Mouse (Mus musculus) liver, embryonic 11.5 days (tissue): ENCODE data around the gene Ldlr. TPM values are rescaled to one million over a fixed set of nuclear protein-coding genes. Genes with fewer than 3 reads are reported as not detected.
"Not testable (repeated sequence)": the region's sequence is repeated elsewhere in the genome, so short reads cannot be mapped to it uniquely, and the experiment has no call there.

Experiments used
- ATAC-seq: fragments of 200-750 bp; cut with Nextera tagmentation; replicated peaks from 2 replicates; pipeline ENCODE4 v1.8.0; 2017; ENCODE audit warnings: moderate number of reproducible peaks, mild to moderate bottlenecking, moderate TSS enrichment, moderate library complexity; ENCODE audit not compliant: low FRiP score
- DNase-seq: peaks from one replicate; pipeline ENCODE4 v3.0.0-alpha.2; 2017; ENCODE audit warnings: low spot score
- H3K27ac ChIP-seq: fragments of 300-500 bp; sonication (generic); 2 replicates; pipeline ENCODE4 v1.5.1; 2014; ENCODE audit warnings: mild to moderate bottlenecking, low read depth, low read length, control low read depth
- H3K27me3 ChIP-seq: fragments of 300-500 bp; sonication (generic); replicated peaks from 2 replicates; pipeline ENCODE4 v1.6.1; 2014; ENCODE audit warnings: low read length, mixed read lengths; ENCODE audit not compliant: control insufficient read depth, insufficient read depth
- H3K36me3 ChIP-seq: fragments of 300-500 bp; sonication (generic); 2 replicates; pipeline ENCODE4 v1.6.1; 2014; ENCODE audit warnings: mild to moderate bottlenecking, low read length, moderate library complexity, mixed read lengths; ENCODE audit not compliant: control insufficient read depth, insufficient read depth
- H3K4me1 ChIP-seq: fragments of 300-500 bp; sonication (generic); replicated peaks from 2 replicates; pipeline ENCODE4 v1.6.1; 2014; ENCODE audit warnings: low read length, mixed read lengths; ENCODE audit not compliant: control insufficient read depth, insufficient read depth
- H3K4me2 ChIP-seq: fragments of 300-500 bp; sonication (generic); 2 replicates; pipeline ENCODE4 v1.6.1; 2014; ENCODE audit warnings: mild to moderate bottlenecking, control low read depth, moderate library complexity
- H3K4me3 ChIP-seq: fragments of 300-500 bp; sonication (generic); 2 replicates; pipeline ENCODE4 v1.5.1; 2014; ENCODE audit warnings: low read depth, low read length, control low read depth
- H3K9ac ChIP-seq: fragments of 300-500 bp; sonication (generic); 2 replicates; pipeline ENCODE4 v1.6.1; 2014; ENCODE audit warnings: low read depth, low read length, control low read depth
- H3K9me3 ChIP-seq: fragments of 300-500 bp; sonication (generic); 2 replicates; pipeline ENCODE4 v1.6.1; 2016; ENCODE audit warnings: low read length, inconsistent platforms, mixed read lengths; ENCODE audit not compliant: control insufficient read depth
- WGBS: fragments of 180-500 bp; shearing (Covaris S2); extraction: QIAGEN DNeasy Blood & Tissue Kit; methylation state at CpG from one replicate; pipeline ENCODE4 v1.1.7; 2014; 5-methylcytosine and 5-hydroxymethylcytosine counted together
- polyA plus RNA-seq: library from polyadenylated mRNA; unstranded; fragments of >200 nt; fragmentation: Nextera tagmentation; extraction: Ambion mirVana; gene quantifications from 2 replicates; pipeline ENCODE4 v1.2.1, GENCODE M21; 2014

Gene Ldlr
- polyA plus RNA-seq, 1 experiment from 2014 or later: 18.8 TPM

GRCm38 (mm10) chr9:21768511-21769411 is 45.5 kb downstream of the Ldlr start:
- Histone ChIP-seq H3K36me3 (peaks cover 12% of the 10 kb centered on the region), H3K9ac (no peak overlapping the region), H3K27ac (no peak overlapping the region), H3K27me3 (no peaks in the 10 kb centered on the region), H3K9me3 (no peaks in the 10 kb centered on the region), H3K4me2 (no peak overlapping the region), H3K4me1 (no peaks in the 10 kb centered on the region), H3K4me3 (no peak overlapping the region)
- DNase-seq (no peak), ATAC-seq (no peak)
- WGBS: 69% methylated on average over 13 of the region's 13 CpGs

- no peaks in the 10 kb centered on the region for H3K9me3 ChIP-seq
- H3K4me3 ChIP-seq: no peak overlapping the region
- ATAC-seq: 0 out of 2 replicates have a peak, but pooled peaks have one; percentile 29
- H3K27me3 ChIP-seq: no peaks in the 10 kb centered on the region
- no peaks in the 10 kb centered on the region for H3K4me1 ChIP-seq
- no peak overlapping the region for H3K27ac ChIP-seq
- WGBS: 84% methylated on average over 26 of the region's 26 CpGs
- H3K36me3 ChIP-seq: peaks cover 20% of the 10 kb centered on the region
- DNase-seq: no peak
- H3K4me2 ChIP-seq: no peak overlapping the region
- no peak overlapping the region for H3K9ac ChIP-seq
These were observed 46.4 kb downstream of the Ldlr start for GRCm38 (mm10) chr9:21769558-21770183.

- H3K9me3 ChIP-seq, ATAC-seq: not testable (repeated sequence)
- peaks cover 33% of the 10 kb centered on the region for H3K36me3 ChIP-seq
These were observed 50.1 kb downstream of the Ldlr start for GRCm38 (mm10) chr9:21773396-21773795.

GRCm38 (mm10) chr9:21774353-21774752 is 51.1 kb downstream of the Ldlr start:
- Histone ChIP-seq H3K4me2 (no peak overlapping the region), H3K4me3 (no peak overlapping the region), H3K4me1 (no peaks in the 10 kb centered on the region), H3K27me3 (no peaks in the 10 kb centered on the region), H3K27ac (no peak overlapping the region), H3K36me3 (peaks cover 43% of the 10 kb centered on the region), H3K9ac (no peak overlapping the region), H3K9me3 (no peaks in the 10 kb centered on the region)
- DNase-seq (no peak), ATAC-seq (no peak)
- 93% methylated on average over 16 of the region's 16 CpGs for WGBS

More at GRCm38 (mm10) chr9:21773396-21773795, 50.1 kb downstream of the Ldlr start:
- not testable (repeated sequence) for H3K9ac ChIP-seq, H3K4me1 ChIP-seq, DNase-seq, H3K27ac ChIP-seq, H3K27me3 ChIP-seq, H3K4me3 ChIP-seq, H3K4me2 ChIP-seq
- 75% methylated on average over 5 of the region's 5 CpGs for WGBS

GRCm38 (mm10) chr9:21777726-21778125 is 54.4 kb downstream of the Ldlr start:
- Histone ChIP-seq H3K36me3 (peaks cover 48% of the 10 kb centered on the region), H3K27me3 (no peaks in the 10 kb centered on the region), H3K9ac (no peak overlapping the region), H3K4me2 (no peak overlapping the region), H3K4me3 (no peak overlapping the region), H3K4me1 (no peaks in the 10 kb centered on the region), H3K27ac (no peak overlapping the region), H3K9me3 (no peaks in the 10 kb centered on the region)
- no peak for DNase-seq
- 79% methylated on average over 3 of the region's 3 CpGs for WGBS
- ATAC-seq: no peak

GRCm38 (mm10) chr9:21781657-21782468 is 58.6 kb downstream of the Ldlr start:
- Histone ChIP-seq H3K27me3 (no peaks in the 10 kb centered on the region), H3K9ac (no peak overlapping the region), H3K4me1 (no peaks in the 10 kb centered on the region), H3K36me3 (peaks cover 34% of the 10 kb centered on the region), H3K27ac (no peak overlapping the region), H3K4me3 (no peak overlapping the region), H3K9me3 (no peaks in the 10 kb centered on the region), H3K4me2 (no peak overlapping the region)
- 72% methylated on average over 15 of the region's 15 CpGs for WGBS
- ATAC-seq: no peak
- DNase-seq: no peak

GRCm38 (mm10) chr9:21784517-21785307 is 61.4 kb downstream of the Ldlr start:
- no peak for DNase-seq
- no peak overlapping the region for H3K9ac ChIP-seq
- no peaks in the 10 kb centered on the region for H3K4me1 ChIP-seq
- H3K27me3 ChIP-seq: no peaks in the 10 kb centered on the region
- H3K9me3 ChIP-seq: no peaks in the 10 kb centered on the region
- peaks cover 19% of the 10 kb centered on the region for H3K36me3 ChIP-seq
- no peak overlapping the region for H3K4me2 ChIP-seq
- ATAC-seq: no peak
- no peak overlapping the region for H3K4me3 ChIP-seq
- no peak overlapping the region for H3K27ac ChIP-seq
- 84% methylated on average over 7 of the region's 7 CpGs for WGBS

GRCm38 (mm10) chr9:21786309-21786708 is 63.0 kb downstream of the Ldlr start:
- H3K9me3 ChIP-seq, H3K4me2 ChIP-seq, H3K9ac ChIP-seq, H3K27me3 ChIP-seq, ATAC-seq, DNase-seq, H3K36me3 ChIP-seq, H3K4me1 ChIP-seq, H3K4me3 ChIP-seq, H3K27ac ChIP-seq: not testable (repeated sequence)
- 55% methylated on average over 1 of the region's 2 CpGs for WGBS
